21 mouse cellular contexts compared by ENCODE assay signal in genomic region chr10:100479538-100479937, GRCm38 (mm10). TPM values are rescaled to one million over a fixed set of nuclear protein-coding genes. Genes with fewer than 3 reads are reported as not detected.
DNase-seq lines count a peak whose midpoint lies in the region; TF ChIP-seq lines count a peak whose summit lies in the region.
"Had no signal": no experiment of that assay in that cellular context is flagged by ENCODE, and none has a peak within 500 bp of the region (broad histone marks: within the 10 kb centered on the region; RNA-seq: fewer than 3 reads in every experiment).

No protein-coding gene starts in this region.

- no peak for DNase-seq in CH12.LX (ENCODE audit: extremely low read depth)
- DNase-seq in ES-E14 (ENCODE audit: low read depth, low spot score): no peak
- DNase-seq in MEL (ENCODE audit: low read depth, low spot score): no peak
- no peak for DNase-seq in left cerebral cortex, postnatal 14 days (ENCODE audit: low spot score in 2 of 2)
- no peak for DNase-seq in hindbrain, embryonic 10.5 days (ENCODE audit: low spot score)
- no peak for DNase-seq in heart, adult 11 months
- DNase-seq: adrenal gland, adult 2 months; adrenal gland, adult 8-10 months; adrenal gland, postnatal 10 days; adrenal gland, postnatal 14 days; adrenal gland, postnatal 25 days; adrenal gland, postnatal 36 days; B cell, adult 2 months; cerebellum, adult 11 months; cerebellum, adult 11-12 months; cerebellum, adult 18-20 months; cerebellum, adult 2 months; cerebellum, adult 8-10 months; cerebellum, adult 9-10 months had no signal

- H3K4me2 ChIP-seq in CH12.LX (ENCODE audit: insufficient read depth, low read depth, poor library complexity, severe bottlenecking): no peak overlapping the region

- WGBS in hindbrain, embryonic 10.5 days: 92% methylated on average over 3 of the region's 3 CpGs

- no peak overlapping the region for H3K27ac ChIP-seq in CH12.LX (ENCODE audit: insufficient read depth, low read depth)
- H3K27ac ChIP-seq in ES-E14 (ENCODE audit: insufficient read depth, low read depth, low read length, poor library complexity, severe bottlenecking): no peak overlapping the region
- no peak overlapping the region for H3K27ac ChIP-seq in MEL (ENCODE audit: control insufficient read depth, low read depth, low read length)
- no peak overlapping the region for H3K27ac ChIP-seq in hindbrain, embryonic 10.5 days

- H3K36me3 ChIP-seq in CH12.LX (replicated peaks in 1 of 2; ENCODE audit: control insufficient read depth in 1 of 2, insufficient read depth in 1 of 2, low read length in 1 of 2): no peaks in the 10 kb centered on the region
- H3K36me3 ChIP-seq in ES-E14 (ENCODE audit: control insufficient read depth, insufficient read depth, low read length, poor library complexity, severe bottlenecking): peaks cover 5% of the 10 kb centered on the region
- no peaks in the 10 kb centered on the region; a peak in 1 of 4 replicates for H3K36me3 ChIP-seq in MEL (ENCODE audit: control insufficient read depth in 1 of 2, insufficient read depth in 2 of 2, low read length in 2 of 2)
- peaks cover 19% of the 10 kb centered on the region for H3K36me3 ChIP-seq in hindbrain, embryonic 10.5 days

- H3K4me1 ChIP-seq in CH12.LX (ENCODE audit: control insufficient read depth in 1 of 2, insufficient read depth in 2 of 2): no peaks in the 10 kb centered on the region
- H3K4me1 ChIP-seq in ES-E14 (ENCODE audit: control insufficient read depth in 2 of 2, insufficient read depth in 2 of 2, low read length in 2 of 2, poor library complexity in 1 of 2): 0 out of 4 replicates have a peak, but pooled peaks cover 0 to 2% of the 10 kb centered on the region in 2 experiments
- no peaks in the 10 kb centered on the region for H3K4me1 ChIP-seq in MEL (ENCODE audit: control insufficient read depth in 1 of 2, insufficient read depth in 2 of 2, low read length in 2 of 2)
- 0 out of 2 replicates have a peak, but pooled peaks cover 4% of the 10 kb centered on the region for H3K4me1 ChIP-seq in hindbrain, embryonic 10.5 days (replicated peaks)

- intact Hi-C loops in left cerebral cortex, postnatal 14 days (cut with DNase I): loop anchor here (5.0 kb wide), 2 partner anchors 462 to 837 kb away; partner anchors contain the start of gene Kitl

- no peak for TF ChIP-seq EP300 in CH12.LX (IDR thresholded peaks at IDR 0.05; ENCODE audit: low read length)
- no peak for TF ChIP-seq EP300 in MEL (IDR thresholded peaks at IDR 0.05; ENCODE audit: low read depth in 1 of 2, low read length in 2 of 2)

- H3K9me3 ChIP-seq in CH12.LX (replicated peaks; ENCODE audit: low read length) (peaks cover 31% of the 10 kb centered on the region), ES-E14 (ENCODE audit: control insufficient read depth, insufficient read depth, low read depth, low read length) (no peaks in the 10 kb centered on the region), MEL (replicated peaks; ENCODE audit: insufficient read depth, low read length) (no peaks in the 10 kb centered on the region)
- H3K9me3 ChIP-seq in hindbrain, embryonic 10.5 days: no peaks in the 10 kb centered on the region
- H3K9me3 ChIP-seq: G1E had no signal

- H3K9ac ChIP-seq in CH12.LX (ENCODE audit: insufficient read depth, low read depth) (no peak overlapping the region), ES-E14 (ENCODE audit: insufficient read depth, low read depth, low read length, poor library complexity, severe bottlenecking) (no peak overlapping the region), MEL (ENCODE audit: control insufficient read depth, low read depth, low read length, poor library complexity, severe bottlenecking) (no peak overlapping the region)

- H3K27me3 ChIP-seq in CH12.LX (replicated peaks): no peaks in the 10 kb centered on the region
- no peaks in the 10 kb centered on the region for H3K27me3 ChIP-seq in MEL (ENCODE audit: control insufficient read depth in 1 of 2, insufficient read depth in 2 of 2, low read length in 2 of 2)
- H3K27me3 ChIP-seq in hindbrain, embryonic 10.5 days (ENCODE audit: insufficient read depth, poor library complexity, severe bottlenecking): no peaks in the 10 kb centered on the region
- H3K27me3 ChIP-seq: Patski had no signal

- no peak for TF ChIP-seq RAD21 in CH12.LX (IDR thresholded peaks at IDR 0.05; ENCODE audit: low read depth, low read length)
- no peak for TF ChIP-seq RAD21 in MEL (IDR thresholded peaks at IDR 0.05; ENCODE audit: low read depth, low read length)

- dilution Hi-C loops in CH12.LX (cut with MboI; ENCODE audit: extremely low pct_ligation_motif_present, extremely low pct_unique_long_range_greater_than_20kb, low sequenced_read_pairs): no loop called here

- H3K4me3 ChIP-seq in CH12.LX (replicated peaks in 1 of 3; ENCODE audit: low read depth in 2 of 3, low read length in 2 of 3, poor library complexity in 1 of 3): no peak overlapping the region
- H3K4me3 ChIP-seq in ES-E14 (ENCODE audit: insufficient read depth in 1 of 2, low read depth in 1 of 2, low read length in 2 of 2, poor library complexity in 1 of 2, severe bottlenecking in 1 of 2): no peak overlapping the region
- no peak overlapping the region for H3K4me3 ChIP-seq in MEL (ENCODE audit: control insufficient read depth in 1 of 2, insufficient read depth in 1 of 2, low read depth in 2 of 2, low read length in 2 of 2)
- no peak overlapping the region for H3K4me3 ChIP-seq in hindbrain, embryonic 10.5 days

- no peak for TF ChIP-seq POLR2A in CH12.LX (IDR thresholded peaks at IDR 0.05; ENCODE audit: low read depth, low read length)
- no peak for TF ChIP-seq POLR2A in MEL (IDR thresholded peaks at IDR 0.05; ENCODE audit: control insufficient read depth in 1 of 2, insufficient read depth in 1 of 2, low read depth in 1 of 2, low read length in 2 of 2, poor library complexity in 1 of 2)

- H3K79me2 ChIP-seq in CH12.LX (replicated peaks; ENCODE audit: control insufficient read depth, extremely low read depth, insufficient read depth, poor library complexity, severe bottlenecking) (no peaks in the 10 kb centered on the region), MEL (ENCODE audit: control insufficient read depth, insufficient read depth, low read length, poor library complexity) (peaks cover 5% of the 10 kb centered on the region; the same call in 1 of the 2 replicates)

- in situ Hi-C loops in CH12.LX (cut with MboI; ENCODE audit: low pct_ligation_motif_present, low pct_unique_long_range_greater_than_20kb, low sequenced_read_pairs): no loop called here
- in situ Hi-C loops in ES-E14 (cut with MboI; ENCODE audit: low sequenced_read_pairs in 2 of 2, unreplicated experiment in 2 of 2): no loop called here

- no peak for TF ChIP-seq CTCF in CH12.LX (conservative IDR thresholded peaks at IDR 0.05 in 1 of 2, IDR thresholded peaks at IDR 0.05 in 1 of 2; ENCODE audit: low read depth in 2 of 2, low read length in 2 of 2)
- TF ChIP-seq CTCF in MEL (IDR thresholded peaks at IDR 0.05 in 2 of 3, conservative IDR thresholded peaks at IDR 0.05 in 1 of 3; ENCODE audit: control insufficient read depth in 1 of 3, insufficient read depth in 1 of 3, low read depth in 2 of 3, low read length in 3 of 3, poor library complexity in 1 of 3, severe bottlenecking in 1 of 3): no peak

TF ChIP-seq in CH12.LX, 34 proteins besides CTCF, POLR2A, EP300 and RAD21 (continues in another document):
- TF ChIP-seq BHLHE40 (IDR thresholded peaks at IDR 0.05; ENCODE audit: low read depth, low read length) (no peak), USF2 (conservative IDR thresholded peaks at IDR 0.05; ENCODE audit: low read depth, low read length) (no peak), SMC3 (IDR thresholded peaks at IDR 0.05; ENCODE audit: low read depth, low read length) (no peak), IRF4 (IDR thresholded peaks at IDR 0.05; ENCODE audit: low read depth, low read length) (no peak), CHD2 (IDR thresholded peaks at IDR 0.05; ENCODE audit: low read length) (no peak), MAFK (IDR thresholded peaks at IDR 0.05; ENCODE audit: insufficient replicate concordance, low read length) (peak; percentile 50; the same call in 1 of the 2 replicates)

TF ChIP-seq in ES-E14, 5 proteins besides CTCF, POLR2A, EP300 and RAD21:
- no peak for TF ChIP-seq ZNF384 (IDR thresholded peaks at IDR 0.05; ENCODE audit: low read depth, low read length)
- no peak for TF ChIP-seq CHD2 (IDR thresholded peaks at IDR 0.05; ENCODE audit: low read depth, low read length)
- peak; percentile 70; the same call in 1 of the 2 replicates for TF ChIP-seq MAFK (IDR thresholded peaks at IDR 0.05; ENCODE audit: insufficient read depth, low read depth, low read length)

TF ChIP-seq in MEL, 35 proteins besides CTCF, POLR2A, EP300 and RAD21:
- TF ChIP-seq MAFK (IDR thresholded peaks at IDR 0.05; ENCODE audit: borderline replicate concordance, low read depth, low read length) (0 out of 2 replicates have a peak, but pooled peaks have one; percentile 60), BHLHE40 (IDR thresholded peaks at IDR 0.05; ENCODE audit: borderline replicate concordance, low read depth, low read length) (no peak)

RNA-seq across cellular contexts. Expression of gene Tmtc3, which starts 7.6 kb away (rescaled TPM):
- total RNA-seq in CH12.LX (2012; rRNA removed): not detected in 2 replicates
- not detected in 2 replicates for total RNA-seq in CH12.LX (2014; rRNA removed)
- not detected in 2 replicates for polyA plus RNA-seq in CH12.LX (2012; ENCODE audit: insufficient read length, low read depth)
- 57.0 and 59.4 TPM in 2 replicates for total RNA-seq in ES-E14 (2012; rRNA removed)
- 6.7 and 8.9 TPM in 2 replicates for total RNA-seq in MEL (2012; rRNA removed)
- polyA plus RNA-seq in MEL (2012; ENCODE audit: insufficient read depth in 1 of 2, insufficient read length in 2 of 2, low read depth in 1 of 2, low replicate concordance in 2 of 2, missing spikeins in 1 of 2): 1 to 10 TPM in 1 of 2 experiments, not detected in 1; 7.5 TPM
- total RNA-seq in left cerebral cortex, postnatal 14 days (2021): 10 to 100 TPM; 10.3 to 11.5 TPM
- 15.5 and 20.1 TPM in 2 replicates for polyA plus RNA-seq in hindbrain, embryonic 10.5 days (2016; fragmentation: Nextera tagmentation; extraction: Ambion mirVana)

RNA-seq across cellular contexts. Expression of gene Cep290, which starts 7.8 kb away (rescaled TPM):
- total RNA-seq in CH12.LX (2012; rRNA removed) (0.30 and 0.67 TPM in 2 replicates), CH12.LX (2014; rRNA removed) (not detected in 2 replicates), ES-E14 (2012; rRNA removed) (8.7 and 12.5 TPM in 2 replicates), MEL (2012; rRNA removed) (5.2 and 5.5 TPM in 2 replicates)
- polyA plus RNA-seq in CH12.LX (2012; ENCODE audit: insufficient read length, low read depth) (not detected in 2 replicates), MEL (2012; ENCODE audit: insufficient read depth in 1 of 2, insufficient read length in 2 of 2, low read depth in 1 of 2, low replicate concordance in 2 of 2, missing spikeins in 1 of 2) (1 to 10 TPM in 1 of 2 experiments, not detected in 1; 3.8 TPM)
- total RNA-seq in left cerebral cortex, postnatal 14 days (2021): 10 to 100 TPM; 10.2 to 15.4 TPM
- 3.3 and 4.5 TPM in 2 replicates for polyA plus RNA-seq in hindbrain, embryonic 10.5 days (2016; fragmentation: Nextera tagmentation; extraction: Ambion mirVana)

Comparison
In these comparisons a context has a peak if more than half of its experiments do, and no peak if none do; other contexts are left out.
1. Of the 35 proteins assayed by ChIP-seq in both MEL and CH12.LX: peak only in MEL: none; only in CH12.LX: none; in both: MAFK; in neither: 34.